Mouse (Mus musculus): Measurements from ENCODE around the gene B4galt2.

DNA sequence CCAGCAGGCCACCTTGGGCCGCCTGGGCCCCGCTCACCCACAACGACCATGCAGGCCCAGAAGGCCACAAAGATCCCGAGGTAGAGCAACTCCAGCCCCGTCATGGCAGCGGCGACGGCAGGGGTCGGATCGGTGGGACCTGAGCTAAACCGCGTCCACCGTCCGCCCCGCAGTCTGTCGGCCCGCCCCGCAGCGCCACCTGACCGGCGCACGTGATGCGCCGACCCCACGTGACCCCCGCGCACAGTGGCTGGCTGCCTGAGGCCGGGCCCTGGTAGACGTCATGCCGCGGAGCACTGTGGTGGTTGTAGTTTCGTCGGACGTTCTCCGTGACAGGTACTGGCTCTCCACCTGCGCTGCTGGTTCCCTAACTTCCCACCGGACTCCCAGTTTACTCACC is 3.8 kb upstream of the B4galt2 start, which contains the start of gene Atp6v0b:
- no peak for TF ChIP-seq UBTF (IDR thresholded peaks at IDR 0.05; ENCODE audit: borderline replicate concordance, insufficient read depth, low read depth, low read length)
- no peak for TF ChIP-seq E2F4 (IDR thresholded peaks at IDR 0.05; ENCODE audit: borderline replicate concordance, low read depth, low read length)
- TF ChIP-seq CTCF (IDR thresholded peaks at IDR 0.05 in 2 of 3, conservative IDR thresholded peaks at IDR 0.05 in 1 of 3; ENCODE audit: control insufficient read depth in 1 of 3, insufficient read depth in 1 of 3, low read depth in 2 of 3, low read length in 3 of 3, poor library complexity in 1 of 3, severe bottlenecking in 1 of 3) = 0 out of 6 replicates have a peak, but pooled peaks of 1 of the 3 experiments have one; percentile 0
